33 mouse cellular contexts compared by ENCODE assay signal in genomic region chr5:16991518-16991917, GRCm38 (mm10).
"Had no signal": no experiment of that assay in that cellular context is flagged by ENCODE, and none has a peak within 500 bp of the region (broad histone marks: within the 10 kb centered on the region; RNA-seq: fewer than 3 reads in every experiment).

No protein-coding gene starts in this region.

- H3K4me3 ChIP-seq: limb, embryonic 10.5 days; limb, embryonic 12.5 days; limb, embryonic 13.5 days; limb, embryonic 15.5 days; liver, embryonic 12.5 days; liver, embryonic 13.5 days; liver, embryonic 15.5 days; lung, embryonic 15.5 days; megakaryocyte, embryonic 14.5 days; midbrain, embryonic 10.5 days; midbrain, embryonic 12.5 days; midbrain, embryonic 13.5 days; midbrain, embryonic 15.5 days; myocyte; neural tube, embryonic 12.5 days; neural tube, embryonic 13.5 days had no signal

- H3K9ac ChIP-seq: limb, embryonic 12.5 days; limb, embryonic 13.5 days; limb, embryonic 15.5 days; liver, embryonic 12.5 days; liver, embryonic 13.5 days; liver, embryonic 14.5 days; liver, embryonic 15.5 days; liver, postnatal 0 days; lung, embryonic 14.5 days; lung, embryonic 15.5 days; midbrain, embryonic 12.5 days; midbrain, embryonic 13.5 days; midbrain, embryonic 15.5 days; neural tube, embryonic 12.5 days; neural tube, embryonic 13.5 days had no signal

- H3K4me1 ChIP-seq: limb, embryonic 10.5 days; limb, embryonic 12.5 days; limb, embryonic 13.5 days; limb, embryonic 15.5 days; liver, embryonic 12.5 days; liver, embryonic 13.5 days; liver, embryonic 15.5 days; lung, embryonic 15.5 days; megakaryocyte, embryonic 14.5 days; midbrain, embryonic 10.5 days; midbrain, embryonic 12.5 days; midbrain, embryonic 13.5 days; midbrain, embryonic 15.5 days; neural tube, embryonic 12.5 days; neural tube, embryonic 13.5 days had no signal

- DNase-seq: left cerebral cortex, postnatal 4 days; liver; liver, embryonic 13.5 days; liver, postnatal 0 days; lung, adult 18-20 months; lung, adult 2 months; lung, embryonic 14.5 days; lung, postnatal 10 days; lung, postnatal 14 days; lung, postnatal 36 days; lung, postnatal 4 days; midbrain, embryonic 14.5 days had no signal

- H3K27ac ChIP-seq: limb, embryonic 10.5 days; limb, embryonic 12.5 days; limb, embryonic 13.5 days; limb, embryonic 15.5 days; liver, embryonic 12.5 days; liver, embryonic 13.5 days; liver, embryonic 14.5 days; liver, embryonic 15.5 days; lung, embryonic 15.5 days; macrophage; midbrain, embryonic 10.5 days; midbrain, embryonic 12.5 days; midbrain, embryonic 13.5 days; midbrain, embryonic 15.5 days; neural tube, embryonic 12.5 days; neural tube, embryonic 13.5 days had no signal

- H3K9me3 ChIP-seq: limb, embryonic 10.5 days; limb, embryonic 12.5 days; limb, embryonic 13.5 days; limb, embryonic 15.5 days; liver, embryonic 12.5 days; liver, embryonic 13.5 days; liver, embryonic 15.5 days; lung, embryonic 15.5 days; midbrain, embryonic 10.5 days; midbrain, embryonic 12.5 days; midbrain, embryonic 13.5 days; midbrain, embryonic 15.5 days; neural tube, embryonic 12.5 days; neural tube, embryonic 13.5 days had no signal

- H3K27me3 ChIP-seq: limb, embryonic 12.5 days; limb, embryonic 13.5 days; limb, embryonic 15.5 days; liver, embryonic 12.5 days; liver, embryonic 13.5 days; liver, embryonic 15.5 days; lung, embryonic 15.5 days; megakaryocyte, embryonic 14.5 days; midbrain, embryonic 12.5 days; midbrain, embryonic 13.5 days; midbrain, embryonic 15.5 days; neural tube, embryonic 12.5 days; neural tube, embryonic 13.5 days had no signal

- ATAC-seq: liver, embryonic 12.5 days; liver, postnatal 0 days; lung, postnatal 0 days; midbrain, embryonic 13.5 days; midbrain, embryonic 15.5 days; midbrain, embryonic 16.5 days had no signal

- H3K36me3 ChIP-seq: limb, embryonic 10.5 days; limb, embryonic 12.5 days; limb, embryonic 13.5 days; limb, embryonic 15.5 days; liver, embryonic 12.5 days; liver, embryonic 13.5 days; liver, embryonic 15.5 days; lung, embryonic 15.5 days; midbrain, embryonic 10.5 days; midbrain, embryonic 12.5 days; midbrain, embryonic 13.5 days; midbrain, embryonic 15.5 days; neural tube, embryonic 12.5 days; neural tube, embryonic 13.5 days had no signal

- H3K4me2 ChIP-seq: limb, embryonic 12.5 days; limb, embryonic 13.5 days; limb, embryonic 15.5 days; liver, embryonic 11.5 days; liver, embryonic 12.5 days; liver, embryonic 13.5 days; liver, embryonic 15.5 days; lung, embryonic 14.5 days; lung, embryonic 15.5 days; midbrain, embryonic 11.5 days; midbrain, embryonic 12.5 days; midbrain, embryonic 13.5 days; midbrain, embryonic 15.5 days; neural tube, embryonic 12.5 days; neural tube, embryonic 13.5 days had no signal
